11 mouse cellular contexts compared by ENCODE assay signal in genomic region chr17:86345234-86346005, GRCm38 (mm10).
A peak's percentile ranks its signal among the peaks of the same experiment; 100 is the strongest.
DNase-seq lines count a peak whose midpoint lies in the region; ATAC-seq lines count a peak whose summit lies in the region.
"Had no signal": no experiment of that assay in that cellular context is flagged by ENCODE, and none has a peak within 500 bp of the region (broad histone marks: within the 10 kb centered on the region; RNA-seq: fewer than 3 reads in every experiment).

No protein-coding gene starts in this region.

- H3K4me2 ChIP-seq in forebrain, embryonic 14.5 days (ENCODE audit: low read length) = no peak overlapping the region
- H3K4me2 ChIP-seq in forebrain, embryonic 11.5 days (ENCODE audit: low read depth, low read length, severe bottlenecking) = no peak overlapping the region
- H3K4me2 ChIP-seq in hindbrain, embryonic 11.5 days (replicated peaks; ENCODE audit: low read depth, low read length) = no peak overlapping the region
- H3K4me2 ChIP-seq: limb, embryonic 15.5 days had no signal

- H3K27me3 ChIP-seq in forebrain, embryonic 14.5 days (replicated peaks; ENCODE audit: control insufficient read depth, insufficient read depth, low read length) = no peaks in the 10 kb centered on the region
- H3K27me3 ChIP-seq in forebrain, embryonic 11.5 days (ENCODE audit: control insufficient read depth, insufficient read depth, low read length) = no peaks in the 10 kb centered on the region
- no peaks in the 10 kb centered on the region for H3K27me3 ChIP-seq in hindbrain, embryonic 11.5 days (ENCODE audit: control insufficient read depth, insufficient read depth, low read length)
- H3K27me3 ChIP-seq: limb, embryonic 15.5 days had no signal

- no peak for ATAC-seq in forebrain, embryonic 14.5 days
- ATAC-seq in forebrain, embryonic 11.5 days (replicated peaks; ENCODE audit: low FRiP score) = no peak
- ATAC-seq in hindbrain, embryonic 11.5 days (ENCODE audit: low FRiP score) = no peak
- ATAC-seq: intestine, embryonic 16.5 days had no signal

- H3K4me3 ChIP-seq in forebrain, embryonic 14.5 days (ENCODE audit: low read depth, low read length) = no peak overlapping the region
- no peak overlapping the region for H3K4me3 ChIP-seq in forebrain, embryonic 11.5 days (ENCODE audit: low read depth, low read length)
- no peak overlapping the region for H3K4me3 ChIP-seq in hindbrain, embryonic 11.5 days (ENCODE audit: low read depth, low read length)
- H3K4me3 ChIP-seq: limb, embryonic 15.5 days had no signal

- intact Hi-C loops in left cerebral cortex, postnatal 14 days (cut with DNase I) = loop anchor here (5.0 to 10.0 kb wide), 2 partner anchors 89 to 178 kb away; partner anchors contain the start of gene Prkce

- 76% methylated on average over 22 of the region's 22 CpGs for WGBS in forebrain, embryonic 14.5 days
- WGBS in forebrain, embryonic 11.5 days = 88% methylated on average over 22 of the region's 22 CpGs
- WGBS in hindbrain, embryonic 11.5 days = 89% methylated on average over 22 of the region's 22 CpGs

- 0 out of 2 replicates have a peak overlapping the region, but pooled peaks have one; percentile 58 for H3K27ac ChIP-seq in forebrain, embryonic 14.5 days (ENCODE audit: low read depth, low read length)
- no peak overlapping the region for H3K27ac ChIP-seq in forebrain, embryonic 11.5 days (ENCODE audit: low read depth, low read length)
- H3K27ac ChIP-seq in hindbrain, embryonic 11.5 days (ENCODE audit: low read depth, low read length) = no peak overlapping the region
- H3K27ac ChIP-seq: limb, embryonic 15.5 days had no signal

- DNase-seq in forebrain, embryonic 14.5 days (ENCODE audit: low spot score) = no peak
- no peak for DNase-seq in forebrain, embryonic 11.5 days (ENCODE audit: low spot score)
- DNase-seq in cerebellum, adult 18-20 months = peak; percentile 56 to 64
- DNase-seq in frontal cortex, postnatal 10 days (ENCODE audit: low spot score in 2 of 2) = peak; percentile 66 to 80
- DNase-seq in left cerebral cortex, postnatal 14 days (ENCODE audit: low spot score in 2 of 2) = peak; percentile 86 to 94
- no peak for DNase-seq in testis, postnatal 14 days (ENCODE audit: low spot score)
- DNase-seq in hindbrain, embryonic 11.5 days (ENCODE audit: low spot score) = no peak
- no peak for DNase-seq in thymus, postnatal 14 days
- DNase-seq: adrenal gland, postnatal 36 days had no signal

- no peaks in the 10 kb centered on the region for H3K36me3 ChIP-seq in forebrain, embryonic 14.5 days (ENCODE audit: control insufficient read depth, insufficient read depth, low read length)
- H3K36me3 ChIP-seq in forebrain, embryonic 11.5 days (ENCODE audit: control insufficient read depth, insufficient read depth, low read length) = no peaks in the 10 kb centered on the region
- H3K36me3 ChIP-seq in hindbrain, embryonic 11.5 days (ENCODE audit: control insufficient read depth, insufficient read depth, low read length) = no peaks in the 10 kb centered on the region
- H3K36me3 ChIP-seq: limb, embryonic 15.5 days had no signal

- no peaks in the 10 kb centered on the region for H3K4me1 ChIP-seq in forebrain, embryonic 14.5 days (ENCODE audit: control insufficient read depth, insufficient read depth, low read length)
- H3K4me1 ChIP-seq in forebrain, embryonic 11.5 days (replicated peaks; ENCODE audit: control insufficient read depth, insufficient read depth, low read length) = no peaks in the 10 kb centered on the region
- no peaks in the 10 kb centered on the region for H3K4me1 ChIP-seq in hindbrain, embryonic 11.5 days (replicated peaks; ENCODE audit: control insufficient read depth, insufficient read depth, low read length)

- H3K9me3 ChIP-seq in forebrain, embryonic 14.5 days (replicated peaks; ENCODE audit: control insufficient read depth, low read length) = no peaks in the 10 kb centered on the region
- no peaks in the 10 kb centered on the region for H3K9me3 ChIP-seq in forebrain, embryonic 11.5 days (ENCODE audit: control insufficient read depth, low read length)
- H3K9me3 ChIP-seq in hindbrain, embryonic 11.5 days (ENCODE audit: control insufficient read depth, low read length) = no peaks in the 10 kb centered on the region
- H3K9me3 ChIP-seq: limb, embryonic 15.5 days had no signal

- H3K9ac ChIP-seq in forebrain, embryonic 14.5 days (ENCODE audit: low read length) = no peak overlapping the region
- H3K9ac ChIP-seq in forebrain, embryonic 11.5 days (ENCODE audit: low read length) = no peak overlapping the region
- H3K9ac ChIP-seq in hindbrain, embryonic 11.5 days (ENCODE audit: low read depth, low read length) = no peak overlapping the region
- H3K9ac ChIP-seq: limb, embryonic 15.5 days had no signal

Comparison
In these comparisons a context has a peak if more than half of its experiments do, and no peak if none do; other contexts are left out.
1. DNase-seq: peak in cerebellum, adult 18-20 months (2 of 2), frontal cortex, postnatal 10 days (2 of 2) and left cerebral cortex, postnatal 14 days (2 of 2); none in forebrain, embryonic 14.5 days (single experiment), forebrain, embryonic 11.5 days (single experiment), testis, postnatal 14 days (single experiment), hindbrain, embryonic 11.5 days (single experiment) and thymus, postnatal 14 days (single experiment).